Mouse (Mus musculus) testis, adult 2 months (tissue): Measurements from ENCODE around the gene Mdm2.

ENCODE experiments used
- CTCF ChIP-seq: fragments of 200-500 bp; IDR thresholded peaks from 2 replicates; pipeline ENCODE4 v1.5.1; 2012; ENCODE audit warnings: low read depth, mild to moderate bottlenecking, inconsistent platforms, low read length, moderate library complexity; ENCODE audit not compliant: control insufficient read depth, insufficient read depth, insufficient replicate concordance
- POLR2A ChIP-seq: fragments of 200-500 bp; IDR thresholded peaks from 2 replicates; pipeline ENCODE4 v1.6.1; 2012; ENCODE audit warnings: low read depth, mild to moderate bottlenecking, inconsistent platforms, low read length, moderate library complexity; ENCODE audit not compliant: control insufficient read depth

DNA sequence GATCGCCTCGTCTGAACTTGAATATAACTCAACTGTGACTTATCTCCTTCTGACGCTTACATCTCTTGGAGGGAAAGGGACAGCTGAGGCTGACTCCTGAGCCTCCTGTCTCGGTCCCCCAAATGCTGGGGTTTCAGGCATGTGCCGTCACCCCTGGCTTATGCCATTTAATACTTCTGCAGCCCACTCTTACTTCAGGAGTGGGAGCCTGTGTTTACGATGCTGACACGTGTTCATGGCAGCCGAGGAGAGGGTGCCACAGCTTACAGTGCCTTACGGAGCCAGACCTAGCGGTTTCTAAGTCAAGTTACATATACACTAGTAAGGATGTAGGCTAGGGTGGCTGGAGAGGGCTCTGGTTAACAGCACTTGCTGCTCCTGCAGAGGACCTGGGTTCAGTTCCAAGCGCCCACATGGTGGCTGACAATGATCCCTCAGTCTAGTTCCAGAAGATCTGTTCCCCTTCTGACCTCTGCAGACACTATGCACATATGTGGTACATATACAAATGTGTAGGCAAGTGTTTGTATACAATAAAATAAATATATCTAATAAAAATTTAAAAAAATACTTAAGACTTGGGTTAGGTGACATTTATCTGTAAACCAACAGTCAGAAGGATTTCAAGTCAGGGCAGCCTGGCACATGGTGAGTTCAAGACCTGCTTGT is 45.4 kb upstream of the Mdm2 start:
- TF ChIP-seq POLR2A (no peak), CTCF (no peak)
